Mouse (Mus musculus): Measurements from ENCODE around the gene Gm9507. TPM values are rescaled to one million over a fixed set of nuclear protein-coding genes. Genes with fewer than 3 reads are reported as not detected.

The Gm9507 gene
- polyA plus RNA-seq, 1 experiment from 2014 or later, result not detected

DNA sequence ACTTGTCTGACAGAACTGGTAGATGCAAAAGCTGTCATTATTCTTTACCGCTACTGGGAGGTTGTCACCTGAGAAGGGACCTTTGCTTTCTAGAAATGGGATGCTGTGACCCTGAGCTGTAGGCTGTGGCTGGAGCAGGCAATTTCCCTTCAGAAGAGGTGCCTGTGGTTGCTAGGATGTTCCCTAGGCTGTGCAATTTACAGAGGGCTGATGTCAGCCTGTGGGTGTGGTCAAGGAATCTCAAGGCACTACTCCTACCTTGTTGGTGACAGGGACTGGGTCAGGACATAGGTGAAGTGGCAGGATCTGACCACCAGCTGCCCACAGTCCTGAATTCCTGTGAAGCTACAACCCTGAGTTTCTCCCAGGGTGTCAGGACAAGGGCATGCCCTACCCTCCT, 41.9 kb downstream of the Gm9507 start:
- H3K4me1 ChIP-seq (ENCODE audit: control insufficient read depth, insufficient read depth, low read length), result no peaks in the 10 kb centered on the region
- no peak for ATAC-seq (replicated peaks; ENCODE audit: insufficient number of reproducible peaks, low FRiP score, low TSS enrichment, low read depth)

More for the DNA sequence above, 41.9 kb downstream of the Gm9507 start:
- Histone ChIP-seq H3K9me3 (replicated peaks; ENCODE audit: control insufficient read depth, low read length) (no peaks in the 10 kb centered on the region), H3K36me3 (replicated peaks; ENCODE audit: control insufficient read depth, insufficient read depth, low read depth, low read length) (no peaks in the 10 kb centered on the region), H3K27me3 (ENCODE audit: control insufficient read depth, insufficient read depth, low read length) (no peaks in the 10 kb centered on the region), H3K4me2 (ENCODE audit: low read depth, low read length) (no peak overlapping the region), H3K4me3 (ENCODE audit: low read depth, low read length) (no peak overlapping the region), H3K27ac (replicated peaks; ENCODE audit: low read depth, low read length) (no peak overlapping the region), H3K9ac (replicated peaks; ENCODE audit: low read length) (no peak overlapping the region)
- no peak for DNase-seq (ENCODE audit: low spot score)
- WGBS, result 89% methylated on average over 1 of the region's 1 CpGs

Other genes starting within 250 kb of the Gm9507 start
- gene Pttg1ip, start 230.1 kb downstream of the Gm9507 start, polyA plus RNA-seq (2014; fragmentation: Nextera tagmentation; extraction: Ambion mirVana), result 89.2 and 95.6 TPM in 2 replicates
- gene Sumo3, start 205.7 kb downstream of the Gm9507 start, polyA plus RNA-seq (2014; fragmentation: Nextera tagmentation; extraction: Ambion mirVana), result 382 and 410 TPM in 2 replicates
- gene Gm49325, start 205.6 kb downstream of the Gm9507 start, polyA plus RNA-seq (2014; fragmentation: Nextera tagmentation; extraction: Ambion mirVana), result 1.6 TPM in 1 of 2 replicates, not detected in the other
- gene Ube2g2, start 189.6 kb downstream of the Gm9507 start, polyA plus RNA-seq (2014; fragmentation: Nextera tagmentation; extraction: Ambion mirVana), result 41.2 and 44.1 TPM in 2 replicates
- gene Tspear, start 125.3 kb downstream of the Gm9507 start, polyA plus RNA-seq (2014; fragmentation: Nextera tagmentation; extraction: Ambion mirVana), result 0.39 and 0.64 TPM in 2 replicates
- gene Gm19402, start 121.1 kb downstream of the Gm9507 start, polyA plus RNA-seq (2014; fragmentation: Nextera tagmentation; extraction: Ambion mirVana), result not detected in 2 replicates
- gene Gm9508, start 114.6 kb downstream of the Gm9507 start, polyA plus RNA-seq (2014; fragmentation: Nextera tagmentation; extraction: Ambion mirVana), result not detected in 2 replicates
- not detected in 2 replicates for gene Gm10272, start 105.2 kb downstream of the Gm9507 start, polyA plus RNA-seq (2014; fragmentation: Nextera tagmentation; extraction: Ambion mirVana)
- gene Gm10024, start 100.4 kb downstream of the Gm9507 start, polyA plus RNA-seq (2014; fragmentation: Nextera tagmentation; extraction: Ambion mirVana), result not detected in 2 replicates
- not detected in 2 replicates for gene Gm10142, start 96.0 kb downstream of the Gm9507 start, polyA plus RNA-seq (2014; fragmentation: Nextera tagmentation; extraction: Ambion mirVana)
- not detected in 2 replicates for gene Krtap12-1, start 91.2 kb downstream of the Gm9507 start, polyA plus RNA-seq (2014; fragmentation: Nextera tagmentation; extraction: Ambion mirVana)
- gene Gm10100, start 85.4 kb downstream of the Gm9507 start, polyA plus RNA-seq (2014; fragmentation: Nextera tagmentation; extraction: Ambion mirVana), result not detected in 2 replicates
- gene Gm18596, start 69.2 kb downstream of the Gm9507 start, polyA plus RNA-seq (2014; fragmentation: Nextera tagmentation; extraction: Ambion mirVana), result not detected in 2 replicates
- not detected in 2 replicates for gene Gm9736, start 60.5 kb downstream of the Gm9507 start, polyA plus RNA-seq (2014; fragmentation: Nextera tagmentation; extraction: Ambion mirVana)
- not detected in 2 replicates for gene Gm3233, start 52.2 kb downstream of the Gm9507 start, polyA plus RNA-seq (2014; fragmentation: Nextera tagmentation; extraction: Ambion mirVana)
- gene Gm3238, start 40.5 kb downstream of the Gm9507 start, polyA plus RNA-seq (2014; fragmentation: Nextera tagmentation; extraction: Ambion mirVana), result not detected in 2 replicates
- not detected in 2 replicates for gene Gm7138, start 34.9 kb downstream of the Gm9507 start, polyA plus RNA-seq (2014; fragmentation: Nextera tagmentation; extraction: Ambion mirVana)
- not detected in 2 replicates for gene Gm3250, start 29.3 kb downstream of the Gm9507 start, polyA plus RNA-seq (2014; fragmentation: Nextera tagmentation; extraction: Ambion mirVana)
- gene Gm7137, start 23.6 kb downstream of the Gm9507 start, polyA plus RNA-seq (2014; fragmentation: Nextera tagmentation; extraction: Ambion mirVana), result not detected in 2 replicates
- gene Gm9639, start 16.8 kb downstream of the Gm9507 start, polyA plus RNA-seq (2014; fragmentation: Nextera tagmentation; extraction: Ambion mirVana), result not detected in 2 replicates
- not detected in 2 replicates for gene Gm19668, start 12.7 kb downstream of the Gm9507 start, polyA plus RNA-seq (2014; fragmentation: Nextera tagmentation; extraction: Ambion mirVana)
- not detected in 2 replicates for gene Gm2696, start 2.8 kb upstream of the Gm9507 start, polyA plus RNA-seq (2014; fragmentation: Nextera tagmentation; extraction: Ambion mirVana)
- not detected in 2 replicates for gene Krtap10-4, start 15.3 kb upstream of the Gm9507 start, polyA plus RNA-seq (2014; fragmentation: Nextera tagmentation; extraction: Ambion mirVana)
- gene Krtap10-10, start 24.1 kb upstream of the Gm9507 start, polyA plus RNA-seq (2014; fragmentation: Nextera tagmentation; extraction: Ambion mirVana), result not detected in 2 replicates
- not detected in 2 replicates for gene Gm36176, start 35.0 kb upstream of the Gm9507 start, polyA plus RNA-seq (2014; fragmentation: Nextera tagmentation; extraction: Ambion mirVana)
- gene Gm10318, start 41.0 kb upstream of the Gm9507 start, polyA plus RNA-seq (2014; fragmentation: Nextera tagmentation; extraction: Ambion mirVana), result not detected in 2 replicates
- gene Gm3285, start 50.1 kb upstream of the Gm9507 start, polyA plus RNA-seq (2014; fragmentation: Nextera tagmentation; extraction: Ambion mirVana), result not detected in 2 replicates
- gene Lrrc3, start 90.7 kb upstream of the Gm9507 start, polyA plus RNA-seq (2014; fragmentation: Nextera tagmentation; extraction: Ambion mirVana), result 2.2 and 2.5 TPM in 2 replicates
- gene Trpm2, start 158.7 kb upstream of the Gm9507 start, polyA plus RNA-seq (2014; fragmentation: Nextera tagmentation; extraction: Ambion mirVana), result 0.43 and 0.86 TPM in 2 replicates
- gene 1810043G02Rik, start 166.7 kb upstream of the Gm9507 start, polyA plus RNA-seq (2014; fragmentation: Nextera tagmentation; extraction: Ambion mirVana), result 25.8 and 27.9 TPM in 2 replicates
- 108 and 129 TPM in 2 replicates for gene Pfkl, start 198.2 kb upstream of the Gm9507 start, polyA plus RNA-seq (2014; fragmentation: Nextera tagmentation; extraction: Ambion mirVana)
- 0.20 TPM in 1 of 2 replicates, not detected in the other for gene Dnmt3l, start 230.1 kb upstream of the Gm9507 start, polyA plus RNA-seq (2014; fragmentation: Nextera tagmentation; extraction: Ambion mirVana)
- gene Aire, start 231.8 kb upstream of the Gm9507 start, polyA plus RNA-seq (2014; fragmentation: Nextera tagmentation; extraction: Ambion mirVana), result 0.11 TPM in 1 of 2 replicates, not detected in the other